Mouse (Mus musculus) heart, embryonic 10.5 days (tissue): ENCODE data around the gene Tceal9. TPM values are rescaled to one million over a fixed set of nuclear protein-coding genes. Genes with fewer than 3 reads are reported as not detected.

ENCODE experiments used
- DNase-seq: peaks from one replicate; pipeline ENCODE4 v3.0.0-alpha.2; 2017; ENCODE audit warnings: low spot score
- H3K27ac ChIP-seq: fragments of 300-500 bp; sonication (generic); 2 replicates; pipeline ENCODE4 v1.5.1; 2016; ENCODE audit warnings: mild to moderate bottlenecking
- H3K27me3 ChIP-seq: fragments of 300-500 bp; sonication (generic); 2 replicates; pipeline ENCODE4 v1.6.1; 2016; ENCODE audit warnings: mild to moderate bottlenecking; ENCODE audit not compliant: poor library complexity, insufficient read depth, severe bottlenecking
- H3K36me3 ChIP-seq: fragments of 300-500 bp; sonication (generic); 2 replicates; pipeline ENCODE4 v1.6.1; 2016; ENCODE audit warnings: mild to moderate bottlenecking, moderate library complexity
- H3K4me1 ChIP-seq: fragments of 300-500 bp; sonication (generic); 2 replicates; pipeline ENCODE4 v1.6.1; 2016; ENCODE audit warnings: mild to moderate bottlenecking
- H3K4me3 ChIP-seq: fragments of 300-500 bp; sonication (generic); 2 replicates; pipeline ENCODE4 v1.5.1; 2016; ENCODE audit warnings: mild to moderate bottlenecking, moderate library complexity
- H3K9me3 ChIP-seq: fragments of 300-500 bp; sonication (generic); 2 replicates; pipeline ENCODE4 v1.6.1; 2016; ENCODE audit warnings: mild to moderate bottlenecking, moderate library complexity
- WGBS: fragments of 180-500 bp; shearing (Covaris S2); methylation state at CpG from one replicate; pipeline ENCODE4 v1.1.7; 2016; 5-methylcytosine and 5-hydroxymethylcytosine counted together
- polyA plus RNA-seq: library from polyadenylated mRNA; unstranded; fragments of >200 nt; fragmentation: Nextera tagmentation; extraction: Ambion mirVana; gene quantifications from 2 replicates; pipeline ENCODE4 v1.2.1, GENCODE M21; 2016

The Tceal9 gene
- polyA plus RNA-seq, 1 experiment from 2014 or later = 610 TPM

- no peak overlapping the region for H3K27ac ChIP-seq
- no peaks in the 10 kb centered on the region for H3K36me3 ChIP-seq
- DNase-seq = no peak
- H3K4me1 ChIP-seq = no peaks in the 10 kb centered on the region
- H3K4me3 ChIP-seq = no peak overlapping the region
- H3K27me3 ChIP-seq = no peaks in the 10 kb centered on the region
- no peaks in the 10 kb centered on the region for H3K9me3 ChIP-seq
Observed at GRCm38 (mm10) chrX:136278401-136278800, 33.5 kb downstream of the Tceal9 start.

- DNase-seq = no peak
- no peaks in the 10 kb centered on the region for H3K27me3 ChIP-seq
- H3K27ac ChIP-seq = no peak overlapping the region
- H3K36me3 ChIP-seq = no peaks in the 10 kb centered on the region
- no peaks in the 10 kb centered on the region for H3K4me1 ChIP-seq
- WGBS = 75% methylated on average over 5 of the region's 5 CpGs
- no peak overlapping the region for H3K4me3 ChIP-seq
- H3K9me3 ChIP-seq = no peaks in the 10 kb centered on the region
Observed at GRCm38 (mm10) chrX:136279410-136279809, 34.5 kb downstream of the Tceal9 start.

- 45% methylated on average over 8 of the region's 8 CpGs for WGBS
- H3K4me3 ChIP-seq = no peak overlapping the region
- DNase-seq = no peak
- H3K27me3 ChIP-seq = no peaks in the 10 kb centered on the region
- H3K27ac ChIP-seq = no peak overlapping the region
- no peaks in the 10 kb centered on the region for H3K9me3 ChIP-seq
- no peaks in the 10 kb centered on the region for H3K36me3 ChIP-seq
- no peaks in the 10 kb centered on the region for H3K4me1 ChIP-seq
Observed at GRCm38 (mm10) chrX:136290817-136291281, 46.0 kb downstream of the Tceal9 start.

Other genes starting within 250 kb of the Tceal9 start
- 32.3 and 46.8 TPM in 2 replicates for gene Arxes1, start 211.7 kb upstream of the Tceal9 start, polyA plus RNA-seq
- 83.6 and 197 TPM in 2 replicates for gene Bex2, start 176.8 kb upstream of the Tceal9 start, polyA plus RNA-seq
- 0.39 and 0.43 TPM in 2 replicates for gene Nxf3, start 159.8 kb upstream of the Tceal9 start, polyA plus RNA-seq
- 183 and 228 TPM in 2 replicates for gene Bex4, start 106.1 kb upstream of the Tceal9 start, polyA plus RNA-seq
- gene Tceal8, start 72.7 kb upstream of the Tceal9 start, polyA plus RNA-seq = 256 and 309 TPM in 2 replicates
- gene Tceal5, start 41.2 kb upstream of the Tceal9 start, polyA plus RNA-seq = 9.6 and 11.1 TPM in 2 replicates
- gene Tceal7, start 30.3 kb upstream of the Tceal9 start, polyA plus RNA-seq = 2.5 and 3.5 TPM in 2 replicates
- 197 and 260 TPM in 2 replicates for gene Bex1, start 29.6 kb upstream of the Tceal9 start, polyA plus RNA-seq
- 809 and 1,033 TPM in 2 replicates for gene Bex3, start 25.2 kb downstream of the Tceal9 start, polyA plus RNA-seq